Mouse (Mus musculus) midbrain, postnatal 0 days (tissue): ENCODE measurements at regions not wholly inside any gene's neighbourhood (a gene's known extent, or its start where the extent isn't known, plus 50 kb on each side); places are given as distances from the start of the nearest gene placed in this dataset.

Experiments
- ATAC-seq: fragments of 200-750 bp; cut with Nextera tagmentation; 2 replicates; pipeline ENCODE4 v1.8.0; 2017; ENCODE audit warnings: moderate number of reproducible peaks, mild to moderate bottlenecking, moderate TSS enrichment, moderate library complexity; ENCODE audit not compliant: low FRiP score
- DNase-seq: peaks from one replicate; pipeline ENCODE4 v3.0.0-alpha.2; 2015; ENCODE audit warnings: low spot score
- H3K27ac ChIP-seq: fragments of 300-500 bp; sonication (generic); 2 replicates; pipeline ENCODE4 v1.5.1; 2014; ENCODE audit warnings: low read depth, mild to moderate bottlenecking, low read length, mixed read lengths
- H3K27me3 ChIP-seq: fragments of 300-500 bp; sonication (generic); 2 replicates; pipeline ENCODE4 v1.6.1; 2014; ENCODE audit warnings: low read length, control low read depth, mixed read lengths; ENCODE audit not compliant: insufficient read depth
- H3K36me3 ChIP-seq: fragments of 300-500 bp; sonication (generic); 2 replicates; pipeline ENCODE4 v1.6.1; 2014; ENCODE audit warnings: low read length, control low read depth, mixed read lengths; ENCODE audit not compliant: insufficient read depth
- H3K4me1 ChIP-seq: fragments of 300-500 bp; sonication (generic); 2 replicates; pipeline ENCODE4 v1.6.1; 2014; ENCODE audit warnings: mild to moderate bottlenecking, control low read depth, antibody characterized with exemption, low read length, mixed read lengths; ENCODE audit not compliant: insufficient read depth
- H3K4me2 ChIP-seq: fragments of 300-500 bp; sonication (generic); 2 replicates; pipeline ENCODE4 v1.6.1; 2014; ENCODE audit warnings: low read depth, mild to moderate bottlenecking, low read length, mixed read lengths; ENCODE audit not compliant: poor library complexity, severe bottlenecking
- H3K4me3 ChIP-seq: fragments of 300-500 bp; sonication (generic); 2 replicates; pipeline ENCODE4 v1.5.1; 2014; ENCODE audit warnings: low read depth, mild to moderate bottlenecking, low read length, moderate library complexity
- H3K9ac ChIP-seq: fragments of 300-500 bp; sonication (generic); replicated peaks from 2 replicates; pipeline ENCODE4 v1.6.1; 2014; ENCODE audit warnings: mild to moderate bottlenecking, low read length, moderate library complexity, mixed read lengths; ENCODE audit not compliant: poor library complexity, severe bottlenecking
- H3K9me3 ChIP-seq: fragments of 300-500 bp; sonication (generic); 2 replicates; pipeline ENCODE4 v1.6.1; 2016; ENCODE audit warnings: low read length, control low read depth
- CTCF ChIP-seq: IDR thresholded peaks from 2 replicates; pipeline ENCODE4 v1.5.1; 2016; ENCODE audit warnings: antibody characterized with exemption, mild to moderate bottlenecking
- WGBS: fragments of 180-500 bp; shearing (Covaris S2); extraction: QIAGEN DNeasy Blood & Tissue Kit; methylation state at CpG from one replicate; pipeline ENCODE4 v1.1.7; 2014; 5-methylcytosine and 5-hydroxymethylcytosine counted together

DNA sequence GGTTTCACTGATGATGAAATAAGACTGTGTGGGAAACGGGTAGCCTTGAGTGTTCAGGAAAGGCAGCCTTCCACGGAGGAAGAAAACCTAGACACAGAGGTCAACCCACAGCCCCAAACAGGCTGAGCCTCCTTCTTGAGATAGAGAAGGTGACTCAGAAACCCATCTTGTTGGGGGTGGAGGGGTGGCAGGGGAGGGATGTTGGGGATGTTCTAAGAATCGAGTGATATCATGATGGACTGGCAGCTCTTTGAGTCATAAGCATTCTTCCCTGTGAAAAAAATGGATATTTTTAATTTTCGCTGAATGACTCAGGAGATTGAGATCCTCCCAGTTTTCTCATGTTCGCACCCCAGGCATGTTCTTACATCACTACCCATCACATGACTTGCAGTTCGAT, 417.5 kb downstream of the Fgf9 start:
- Histone ChIP-seq H3K4me2 (no peak overlapping the region), H3K4me3 (no peak overlapping the region), H3K9me3 (no peaks in the 10 kb centered on the region), H3K4me1 (no peaks in the 10 kb centered on the region), H3K36me3 (no peaks in the 10 kb centered on the region), H3K27me3 (no peaks in the 10 kb centered on the region), H3K27ac (no peak overlapping the region), H3K9ac (no peak overlapping the region)
- 89% methylated on average over 6 of the region's 6 CpGs for WGBS
- ATAC-seq (no peak), DNase-seq (no peak)
- TF ChIP-seq CTCF: no peak

DNA sequence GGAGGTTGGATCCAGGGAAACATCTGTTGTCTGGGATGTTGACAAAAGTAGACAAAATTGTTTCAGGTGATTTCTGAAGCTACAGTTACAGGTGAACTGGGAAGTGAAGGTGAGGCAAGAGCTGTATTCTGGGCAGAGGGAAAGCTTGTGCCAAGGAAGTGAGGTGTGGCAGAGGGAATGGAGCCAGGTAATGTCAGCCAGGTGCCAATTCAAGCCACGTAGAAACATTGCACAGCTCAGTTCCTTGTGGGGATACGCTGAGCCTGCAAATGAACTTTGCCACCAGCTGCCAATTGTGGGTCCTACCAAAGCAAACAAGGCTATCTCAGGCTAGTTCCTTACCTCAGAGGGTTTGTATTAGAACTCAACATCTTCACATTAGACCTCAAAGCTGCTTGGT, 410.1 kb downstream of the Fgf9 start:
- Histone ChIP-seq H3K4me3 (no peak overlapping the region), H3K4me1 (no peaks in the 10 kb centered on the region), H3K36me3 (no peaks in the 10 kb centered on the region), H3K9me3 (no peaks in the 10 kb centered on the region), H3K9ac (no peak overlapping the region), H3K27ac (no peak overlapping the region), H3K27me3 (no peaks in the 10 kb centered on the region), H3K4me2 (no peak overlapping the region)
- no peak for TF ChIP-seq CTCF
- WGBS: 92% methylated on average over 2 of the region's 2 CpGs
- ATAC-seq (no peak), DNase-seq (no peak)

DNA sequence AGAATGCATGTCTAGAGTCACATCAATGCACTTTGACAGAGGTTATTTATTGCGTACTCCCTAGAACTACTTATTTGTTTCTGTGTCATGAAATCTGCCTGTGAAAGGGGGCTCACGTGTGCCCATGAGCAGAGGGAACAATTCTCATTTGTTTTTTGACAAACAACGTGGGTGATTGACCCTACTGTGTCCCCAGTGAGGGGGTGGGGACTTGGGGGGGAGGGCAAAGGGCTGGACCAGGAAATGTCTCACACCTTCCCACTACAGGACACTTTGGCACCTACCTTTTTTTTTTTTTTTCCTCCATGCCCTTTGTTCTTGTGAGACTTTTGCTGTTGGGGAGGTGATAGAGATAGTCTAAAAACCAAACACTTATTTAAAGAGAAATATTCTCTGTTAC, 400.3 kb downstream of the Fgf9 start:
- Histone ChIP-seq H3K9me3 (no peaks in the 10 kb centered on the region), H3K36me3 (no peaks in the 10 kb centered on the region), H3K27me3 (no peaks in the 10 kb centered on the region), H3K4me2 (no peak overlapping the region), H3K9ac (no peak overlapping the region), H3K4me3 (no peak overlapping the region), H3K4me1 (no peaks in the 10 kb centered on the region), H3K27ac (no peak overlapping the region)
- WGBS: 59% methylated on average over 3 of the region's 3 CpGs
- TF ChIP-seq CTCF: no peak
- no peak for ATAC-seq
- no peak for DNase-seq

DNA sequence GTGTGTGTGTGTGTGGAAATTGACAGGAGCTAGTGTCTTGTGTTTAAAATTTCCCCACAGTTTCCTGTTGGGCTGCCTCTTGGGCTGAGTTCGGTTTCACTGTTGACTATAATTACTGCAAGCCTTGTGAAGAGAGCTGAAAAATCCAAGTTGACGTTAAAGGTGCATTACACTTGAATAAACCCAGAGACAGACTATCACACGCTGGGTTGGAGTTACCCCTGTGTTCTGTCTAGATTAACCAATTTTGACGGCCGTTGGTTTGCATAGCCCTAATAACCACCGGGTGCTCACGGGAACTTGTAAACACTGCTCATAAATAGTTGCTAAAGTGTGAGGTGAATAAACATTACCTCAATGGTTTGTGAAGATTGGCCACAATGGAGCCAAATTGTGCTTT, 398.1 kb downstream of the Fgf9 start:
- Histone ChIP-seq H3K36me3 (no peaks in the 10 kb centered on the region), H3K9me3 (no peaks in the 10 kb centered on the region)

DNA sequence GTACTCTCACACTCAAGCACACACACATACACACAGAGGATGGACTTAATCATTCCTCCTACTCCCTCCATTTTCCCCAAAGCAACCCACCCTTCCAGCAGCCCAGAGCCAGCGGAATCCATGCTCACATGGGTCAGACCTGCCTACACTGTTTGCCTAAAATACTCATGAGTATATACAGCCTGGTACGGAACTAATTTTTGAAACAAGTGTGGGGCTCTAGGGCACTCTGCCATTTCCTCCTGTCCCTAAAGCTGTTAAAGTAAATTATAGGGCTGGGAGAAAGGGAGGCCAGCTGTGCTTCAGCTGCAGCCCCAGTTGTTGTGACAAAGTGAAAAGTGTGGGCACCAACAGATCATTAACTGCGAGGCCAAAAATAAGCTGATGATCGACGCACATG, 397.5 kb downstream of the Fgf9 start:
- Histone ChIP-seq H3K4me1 (no peaks in the 10 kb centered on the region), H3K4me3 (no peak overlapping the region), H3K36me3 (no peaks in the 10 kb centered on the region), H3K27me3 (no peaks in the 10 kb centered on the region), H3K4me2 (no peak overlapping the region), H3K9ac (no peak overlapping the region), H3K9me3 (no peaks in the 10 kb centered on the region), H3K27ac (no peak overlapping the region)
- DNase-seq: no peak
- WGBS: 90% methylated on average over 5 of the region's 5 CpGs
- no peak for ATAC-seq
- no peak for TF ChIP-seq CTCF

More for the DNA sequence above, 398.1 kb downstream of the Fgf9 start:
- no peak for TF ChIP-seq CTCF
- Histone ChIP-seq H3K4me2 (no peak overlapping the region), H3K4me1 (no peaks in the 10 kb centered on the region), H3K27ac (no peak overlapping the region), H3K27me3 (no peaks in the 10 kb centered on the region), H3K4me3 (no peak overlapping the region), H3K9ac (no peak overlapping the region)
- ATAC-seq: no peak
- WGBS: 83% methylated on average over 7 of the region's 7 CpGs
- DNase-seq: no peak

DNA sequence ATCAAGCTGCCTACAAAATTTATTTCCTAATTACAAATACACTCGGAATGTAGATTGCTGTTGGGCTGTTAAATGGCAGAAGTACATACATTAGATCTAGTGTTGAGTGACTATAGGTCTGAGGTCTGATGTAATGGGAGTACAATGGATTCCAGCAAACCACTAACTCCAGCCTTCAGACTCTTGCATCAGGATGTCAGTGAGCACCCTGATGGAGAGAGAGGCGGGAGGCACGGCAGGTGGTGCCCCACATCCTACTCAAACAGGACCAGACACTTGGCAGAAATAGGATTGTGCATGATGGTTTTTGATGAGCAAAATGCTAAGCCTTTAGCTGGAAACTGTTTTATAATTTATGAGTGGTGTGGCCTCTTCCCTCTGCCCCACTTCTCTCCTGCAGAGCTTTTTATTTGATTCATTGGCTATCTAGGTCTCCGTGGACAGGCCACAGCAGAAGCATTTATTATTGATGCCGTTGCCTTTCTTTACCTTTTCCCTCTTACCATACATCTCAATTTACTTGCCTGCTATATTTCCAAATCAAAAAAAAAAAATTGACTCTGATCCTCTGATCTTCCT, 376.5 kb downstream of the Fgf9 start:
- no peaks in the 10 kb centered on the region for H3K4me1 ChIP-seq
- no peaks in the 10 kb centered on the region for H3K36me3 ChIP-seq
- H3K4me3 ChIP-seq: no peak overlapping the region
- no peak for DNase-seq
- ATAC-seq: no peak
- H3K27me3 ChIP-seq: no peaks in the 10 kb centered on the region
- H3K9ac ChIP-seq: no peak overlapping the region
- 83% methylated on average over 5 of the region's 5 CpGs for WGBS
- H3K27ac ChIP-seq: no peak overlapping the region
- H3K9me3 ChIP-seq: no peaks in the 10 kb centered on the region
- no peak for TF ChIP-seq CTCF
- no peak overlapping the region for H3K4me2 ChIP-seq
